Mouse (Mus musculus): ENCODE results near the gene Tacc2. TPM values are rescaled to one million over a fixed set of nuclear protein-coding genes. Genes with fewer than 3 reads are reported as not detected.

Tacc2 gene
- polyA plus RNA-seq, 1 experiment from 2014 or later = 72.4 TPM

DNA sequence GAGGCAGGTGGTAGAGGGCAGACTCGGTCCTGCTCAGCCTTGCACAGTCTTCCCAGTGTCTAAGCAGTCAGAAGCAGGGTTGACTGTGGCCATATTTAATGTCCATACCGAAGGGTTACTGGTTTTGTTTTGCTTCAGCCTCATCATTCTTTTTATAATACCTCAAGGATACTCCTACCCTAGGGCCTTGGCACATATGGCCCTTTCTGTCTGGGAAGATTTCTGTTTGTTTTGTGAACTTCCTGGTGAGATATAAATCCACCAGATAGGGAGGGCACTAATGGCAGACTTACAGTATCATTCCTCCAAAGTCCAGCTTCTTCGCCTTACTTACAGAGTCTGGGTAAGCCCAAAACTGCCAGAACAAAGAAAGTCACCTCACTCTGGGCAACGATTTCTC, 150.3 kb downstream of the Tacc2 start:
- no peak for ATAC-seq (ENCODE audit: low FRiP score, low TSS enrichment)

DNA sequence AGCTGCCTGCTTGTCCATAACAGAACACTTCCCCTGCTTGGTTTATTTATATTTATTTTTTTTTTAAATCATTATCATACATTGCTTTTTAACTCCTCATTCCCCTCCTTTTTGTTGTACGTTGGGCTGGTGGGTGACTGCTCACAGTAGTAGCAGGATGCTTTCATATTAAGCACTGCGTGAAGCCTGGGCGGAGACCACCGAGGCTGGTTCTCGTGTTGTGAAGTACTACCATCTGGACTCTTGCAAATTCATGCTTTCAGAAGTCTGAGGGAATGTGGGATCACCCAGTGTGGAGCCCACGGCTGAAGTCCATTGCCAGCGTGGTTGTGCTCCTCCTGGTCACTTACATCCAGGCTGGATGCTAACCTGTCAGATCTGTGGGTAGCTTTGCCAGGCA, 154.6 kb downstream of the Tacc2 start:
- no peak overlapping the region for H3K9ac ChIP-seq (replicated peaks; ENCODE audit: low read length)
- 75% methylated on average over 7 of the region's 7 CpGs for WGBS
- no peaks in the 10 kb centered on the region for H3K27me3 ChIP-seq (ENCODE audit: control insufficient read depth, insufficient read depth, low read length)
- no peak overlapping the region for H3K4me2 ChIP-seq (ENCODE audit: low read length)
- no peak for DNase-seq
- H3K4me1 ChIP-seq (ENCODE audit: control insufficient read depth, insufficient read depth, low read length) = 0 out of 2 replicates have a peak, but pooled peaks cover 9% of the 10 kb centered on the region
- no peak overlapping the region for H3K4me3 ChIP-seq (replicated peaks; ENCODE audit: low read depth, low read length)
- peak overlapping the region; percentile 41; the same call in 1 of the 2 replicates for H3K27ac ChIP-seq (replicated peaks; ENCODE audit: low read depth, low read length)
- H3K36me3 ChIP-seq (ENCODE audit: control insufficient read depth, insufficient read depth, low read length) = peaks cover 71% of the 10 kb centered on the region
- no peaks in the 10 kb centered on the region for H3K9me3 ChIP-seq (ENCODE audit: control insufficient read depth, low read length)
- ATAC-seq (ENCODE audit: low FRiP score, low TSS enrichment) = no peak

More for the DNA sequence above, 150.3 kb downstream of the Tacc2 start:
- WGBS = 96% methylated on average over 4 of the region's 4 CpGs
- H3K9me3 ChIP-seq (ENCODE audit: control insufficient read depth, low read length) = no peaks in the 10 kb centered on the region
- DNase-seq = no peak
- H3K27ac ChIP-seq (replicated peaks; ENCODE audit: low read depth, low read length) = no peak overlapping the region
- H3K27me3 ChIP-seq (ENCODE audit: control insufficient read depth, insufficient read depth, low read length) = no peaks in the 10 kb centered on the region
- no peak overlapping the region for H3K9ac ChIP-seq (replicated peaks; ENCODE audit: low read length)
- H3K4me3 ChIP-seq (replicated peaks; ENCODE audit: low read depth, low read length) = no peak overlapping the region
- H3K36me3 ChIP-seq (ENCODE audit: control insufficient read depth, insufficient read depth, low read length) = peaks cover 51% of the 10 kb centered on the region
- no peak overlapping the region for H3K4me2 ChIP-seq (ENCODE audit: low read length)
- 0 out of 2 replicates have a peak, but pooled peaks cover 3% of the 10 kb centered on the region for H3K4me1 ChIP-seq (ENCODE audit: control insufficient read depth, insufficient read depth, low read length)

DNA sequence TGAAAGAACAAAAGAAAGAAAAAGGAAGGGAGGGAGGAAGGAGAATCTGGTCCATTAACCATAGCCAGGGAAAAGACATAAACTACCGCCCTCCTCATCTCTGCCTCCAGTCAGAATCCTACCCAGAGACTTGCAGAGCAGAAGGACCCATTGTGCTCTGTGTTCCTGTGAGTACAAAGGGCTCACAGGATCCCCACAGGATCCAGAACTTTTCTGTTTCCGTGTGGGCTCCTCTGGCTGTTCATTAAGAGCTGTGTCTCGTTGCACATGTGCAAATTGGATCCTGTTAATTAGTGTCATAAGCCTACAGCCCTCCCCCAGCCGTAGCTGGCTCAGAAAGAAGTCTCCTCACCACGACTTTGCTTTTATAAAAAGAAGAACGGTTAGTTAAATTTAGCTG, 155.7 kb downstream of the Tacc2 start:
- Histone ChIP-seq H3K9ac (replicated peaks; ENCODE audit: low read length) (no peak overlapping the region), H3K4me3 (replicated peaks; ENCODE audit: low read depth, low read length) (no peak overlapping the region), H3K4me1 (ENCODE audit: control insufficient read depth, insufficient read depth, low read length) (0 out of 2 replicates have a peak, but pooled peaks cover 9% of the 10 kb centered on the region), H3K4me2 (ENCODE audit: low read length) (no peak overlapping the region), H3K36me3 (ENCODE audit: control insufficient read depth, insufficient read depth, low read length) (peaks cover 75% of the 10 kb centered on the region), H3K9me3 (ENCODE audit: control insufficient read depth, low read length) (no peaks in the 10 kb centered on the region), H3K27ac (replicated peaks; ENCODE audit: low read depth, low read length) (peak overlapping the region; percentile 45), H3K27me3 (ENCODE audit: control insufficient read depth, insufficient read depth, low read length) (no peaks in the 10 kb centered on the region)
- ATAC-seq (ENCODE audit: low FRiP score, low TSS enrichment) (no peak), DNase-seq (no peak)
- WGBS = 62% methylated on average over 6 of the region's 6 CpGs

DNA sequence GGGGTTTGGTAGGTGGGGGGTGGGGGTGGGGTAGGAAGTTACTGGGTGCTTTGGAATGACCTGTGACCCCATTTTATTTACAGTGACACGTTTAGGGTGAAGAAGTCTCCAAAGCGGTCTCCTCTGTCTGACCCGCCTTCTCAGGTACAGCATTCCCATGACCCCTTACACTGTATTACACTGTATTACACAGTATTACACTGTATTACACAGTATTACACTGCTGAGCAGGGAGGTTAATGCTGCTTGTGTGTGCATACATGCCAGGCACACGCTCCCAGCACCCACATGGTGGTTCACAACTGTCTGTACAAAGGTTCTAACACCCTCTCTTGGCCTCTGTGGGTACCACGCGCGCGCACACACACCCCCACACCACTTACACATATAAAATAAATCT, 156.2 kb downstream of the Tacc2 start:
- 96% methylated on average over 8 of the region's 8 CpGs for WGBS
- Histone ChIP-seq H3K4me3 (replicated peaks; ENCODE audit: low read depth, low read length) (no peak overlapping the region), H3K36me3 (ENCODE audit: control insufficient read depth, insufficient read depth, low read length) (peaks cover 75% of the 10 kb centered on the region), H3K9me3 (ENCODE audit: control insufficient read depth, low read length) (no peaks in the 10 kb centered on the region), H3K9ac (replicated peaks; ENCODE audit: low read length) (no peak overlapping the region), H3K4me1 (ENCODE audit: control insufficient read depth, insufficient read depth, low read length) (0 out of 2 replicates have a peak, but pooled peaks cover 9% of the 10 kb centered on the region), H3K27ac (replicated peaks; ENCODE audit: low read depth, low read length) (no peak overlapping the region), H3K27me3 (ENCODE audit: control insufficient read depth, insufficient read depth, low read length) (no peaks in the 10 kb centered on the region), H3K4me2 (ENCODE audit: low read length) (no peak overlapping the region)
- no peak for DNase-seq
- no peak for ATAC-seq (ENCODE audit: low FRiP score, low TSS enrichment)

DNA sequence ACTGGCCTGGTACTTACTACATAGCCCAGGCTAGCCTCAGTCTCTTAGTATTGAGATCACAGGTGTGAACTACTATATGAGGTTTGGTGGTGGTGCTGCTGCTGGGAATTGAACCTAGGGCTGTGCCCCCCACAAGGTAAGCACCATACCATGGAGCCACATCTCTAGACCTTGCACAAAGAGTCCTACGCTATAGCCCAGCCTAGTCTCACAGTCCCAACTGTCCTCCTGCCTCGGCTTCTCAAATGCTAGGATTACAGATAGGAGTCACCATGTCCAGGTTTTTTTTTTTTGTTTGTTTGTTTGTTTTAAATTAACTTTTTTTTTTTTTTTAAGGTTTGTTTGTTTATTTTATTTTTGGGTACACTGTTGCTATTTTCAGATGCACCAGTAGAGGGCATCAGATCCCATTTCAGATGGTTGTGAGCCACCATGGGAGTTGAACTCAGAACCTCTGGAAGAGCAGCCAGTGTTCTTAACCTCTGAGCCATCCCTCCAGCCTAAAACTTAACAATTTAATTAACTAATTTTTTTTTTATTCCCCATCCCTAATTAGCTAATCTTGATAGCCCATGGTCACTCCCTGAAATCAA, 157.1 kb downstream of the Tacc2 start:
- Histone ChIP-seq H3K36me3 (ENCODE audit: control insufficient read depth, insufficient read depth, low read length) (peaks cover 73% of the 10 kb centered on the region), H3K27ac (replicated peaks; ENCODE audit: low read depth, low read length) (no peak overlapping the region), H3K4me2 (ENCODE audit: low read length) (no peak overlapping the region), H3K4me1 (ENCODE audit: control insufficient read depth, insufficient read depth, low read length) (0 out of 2 replicates have a peak, but pooled peaks cover 9% of the 10 kb centered on the region), H3K4me3 (replicated peaks; ENCODE audit: low read depth, low read length) (no peak overlapping the region), H3K9me3 (ENCODE audit: control insufficient read depth, low read length) (no peaks in the 10 kb centered on the region), H3K27me3 (ENCODE audit: control insufficient read depth, insufficient read depth, low read length) (no peaks in the 10 kb centered on the region), H3K9ac (replicated peaks; ENCODE audit: low read length) (no peak overlapping the region)
- ATAC-seq (ENCODE audit: low FRiP score, low TSS enrichment) (no peak), DNase-seq (peak; percentile 41)
- 95% methylated on average over 2 of the region's 2 CpGs for WGBS

DNA sequence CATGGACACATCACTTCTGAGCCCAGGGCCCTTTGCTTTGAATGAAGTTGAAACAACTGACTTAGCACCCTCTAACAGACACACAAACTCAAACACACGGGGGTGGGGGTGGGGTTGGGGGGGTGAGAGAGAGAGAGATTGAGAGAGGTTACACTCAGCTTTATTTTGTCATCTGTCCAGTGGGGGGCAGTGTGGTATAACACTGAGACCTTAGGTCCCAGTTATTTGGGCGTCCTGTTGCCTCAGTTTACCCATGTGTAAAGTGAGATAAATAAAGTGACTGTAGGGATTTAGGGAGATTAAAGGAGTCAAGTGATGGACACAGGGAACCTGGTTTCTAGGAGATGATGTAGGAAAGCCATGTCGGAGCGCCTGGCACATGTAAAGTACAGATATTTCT, 163.9 kb downstream of the Tacc2 start:
- no peak overlapping the region for H3K27ac ChIP-seq (replicated peaks; ENCODE audit: low read depth, low read length)
- peaks cover 96% of the 10 kb centered on the region for H3K36me3 ChIP-seq (ENCODE audit: control insufficient read depth, insufficient read depth, low read length)
- no peak overlapping the region for H3K9ac ChIP-seq (replicated peaks; ENCODE audit: low read length)
- no peak overlapping the region for H3K4me2 ChIP-seq (ENCODE audit: low read length)
- no peaks in the 10 kb centered on the region for H3K4me1 ChIP-seq (ENCODE audit: control insufficient read depth, insufficient read depth, low read length)
- no peak overlapping the region for H3K4me3 ChIP-seq (replicated peaks; ENCODE audit: low read depth, low read length)
- H3K27me3 ChIP-seq (ENCODE audit: control insufficient read depth, insufficient read depth, low read length) = no peaks in the 10 kb centered on the region
- no peak for ATAC-seq (ENCODE audit: low FRiP score, low TSS enrichment)
- WGBS = 89% methylated on average over 4 of the region's 4 CpGs
- peak; percentile 37 for DNase-seq
- no peaks in the 10 kb centered on the region for H3K9me3 ChIP-seq (ENCODE audit: control insufficient read depth, low read length)

DNA sequence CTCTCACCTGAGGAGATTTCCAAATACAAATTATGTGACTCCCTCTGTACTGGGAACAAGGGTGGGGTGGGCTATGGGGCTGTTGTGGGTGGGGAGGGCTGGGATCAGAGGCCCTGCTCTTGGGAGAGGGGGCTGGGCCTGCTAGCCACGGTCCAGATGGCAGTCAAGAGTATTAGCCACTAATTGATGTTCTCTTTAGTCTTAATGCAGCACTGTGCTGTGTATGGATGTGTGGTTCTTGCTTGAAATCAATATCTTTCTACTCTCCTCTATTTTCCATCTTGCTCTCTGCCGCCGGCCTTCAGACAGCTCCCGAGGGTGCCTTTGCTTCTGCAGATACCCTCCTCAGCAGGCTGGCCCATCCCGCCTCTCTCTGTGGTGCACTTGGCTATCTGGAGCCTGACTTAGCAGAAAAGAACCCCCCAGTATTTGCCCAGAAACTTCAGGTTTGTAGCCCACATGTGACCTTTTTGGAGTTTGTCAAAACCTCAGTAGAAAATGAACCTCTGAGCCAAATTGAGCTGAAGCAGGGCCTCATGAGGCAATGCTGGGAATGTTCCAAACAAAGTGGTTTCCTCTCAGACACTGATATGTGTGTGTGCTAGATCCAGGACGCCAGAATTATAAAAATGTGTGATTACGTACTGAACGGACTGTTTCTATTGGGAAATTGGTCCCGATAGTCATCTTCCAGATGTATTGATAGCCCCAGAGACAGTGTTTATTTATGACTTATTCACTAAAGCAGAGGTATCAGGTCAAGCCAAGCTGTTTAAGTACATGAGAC, 166.2 kb downstream of the Tacc2 start:
- no peak overlapping the region for H3K4me2 ChIP-seq (ENCODE audit: low read length)
- no peaks in the 10 kb centered on the region for H3K9me3 ChIP-seq (ENCODE audit: control insufficient read depth, low read length)
- H3K4me1 ChIP-seq (ENCODE audit: control insufficient read depth, insufficient read depth, low read length) = no peaks in the 10 kb centered on the region
- ATAC-seq (ENCODE audit: low FRiP score, low TSS enrichment) (no peak), DNase-seq (no peak)
- H3K4me3 ChIP-seq (replicated peaks; ENCODE audit: low read depth, low read length) = no peak overlapping the region
- no peaks in the 10 kb centered on the region for H3K27me3 ChIP-seq (ENCODE audit: control insufficient read depth, insufficient read depth, low read length)
- WGBS = 81% methylated on average over 9 of the region's 9 CpGs
- H3K36me3 ChIP-seq (ENCODE audit: control insufficient read depth, insufficient read depth, low read length) = peaks cover 94% of the 10 kb centered on the region
- H3K9ac ChIP-seq (replicated peaks; ENCODE audit: low read length) = no peak overlapping the region
- H3K27ac ChIP-seq (replicated peaks; ENCODE audit: low read depth, low read length) = no peak overlapping the region

DNA sequence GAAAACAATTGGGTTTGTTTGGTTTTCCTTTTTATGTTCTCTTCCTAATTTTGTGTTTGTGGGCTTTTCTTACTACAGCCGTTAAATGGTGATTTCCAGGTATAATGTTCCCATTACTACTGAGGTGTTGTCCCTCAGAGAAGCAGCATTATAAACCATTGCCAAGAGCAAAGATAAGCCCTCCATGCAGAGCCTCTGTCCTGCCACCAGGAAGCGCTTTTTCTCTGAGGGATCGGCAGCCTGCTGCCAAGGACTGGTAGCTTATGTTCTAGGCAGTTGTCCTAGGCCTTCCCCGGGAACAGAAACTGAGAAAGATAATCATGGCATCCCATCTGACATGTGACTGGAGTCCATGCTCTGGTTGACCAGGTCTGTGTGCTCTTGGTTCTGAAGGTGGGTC, 171.9 kb downstream of the Tacc2 start:
- no peak for ATAC-seq (ENCODE audit: low FRiP score, low TSS enrichment)
- no peak overlapping the region for H3K9ac ChIP-seq (replicated peaks; ENCODE audit: low read length)
- H3K9me3 ChIP-seq (ENCODE audit: control insufficient read depth, low read length) = no peaks in the 10 kb centered on the region
- H3K36me3 ChIP-seq (ENCODE audit: control insufficient read depth, insufficient read depth, low read length) = peaks cover 67% of the 10 kb centered on the region
- peaks cover 16% of the 10 kb centered on the region for H3K4me1 ChIP-seq (ENCODE audit: control insufficient read depth, insufficient read depth, low read length)
- no peak overlapping the region for H3K4me3 ChIP-seq (replicated peaks; ENCODE audit: low read depth, low read length)
- H3K4me2 ChIP-seq (ENCODE audit: low read length) = no peak overlapping the region
- H3K27ac ChIP-seq (replicated peaks; ENCODE audit: low read depth, low read length) = 0 out of 2 replicates have a peak overlapping the region, but pooled peaks have one; percentile 70
- WGBS = 97% methylated on average over 4 of the region's 4 CpGs
- no peaks in the 10 kb centered on the region for H3K27me3 ChIP-seq (ENCODE audit: control insufficient read depth, insufficient read depth, low read length)
- no peak for DNase-seq
